Mouse (Mus musculus): Measurements from ENCODE around the gene Tmem63b.

Gene Tmem63b

DNA sequence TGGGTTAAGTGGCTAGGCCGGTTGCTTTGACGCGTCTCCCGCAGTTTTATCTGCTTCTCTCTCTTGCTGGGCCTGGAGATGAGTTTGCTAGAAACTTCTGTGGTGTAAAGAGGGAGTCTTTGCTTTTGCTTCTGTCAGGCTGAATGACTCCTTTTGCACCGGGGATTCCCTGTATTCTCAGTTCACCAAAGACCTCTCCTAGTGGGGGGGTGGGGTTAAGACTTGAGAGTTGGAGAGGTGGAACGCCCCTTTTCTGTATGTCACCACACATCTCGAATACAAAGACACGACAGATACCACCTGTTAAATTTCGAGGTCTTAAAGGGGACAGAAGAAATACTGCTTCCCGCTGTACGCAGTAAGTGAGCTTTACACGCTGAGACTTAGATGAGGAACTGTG lies at the start of gene Tmem63b:
Gene Tmem63b (minus strand): TSS at position 190 of the 400 bp plus-strand sequence.
- DNase-seq (ENCODE audit: low spot score): no peak

DNA sequence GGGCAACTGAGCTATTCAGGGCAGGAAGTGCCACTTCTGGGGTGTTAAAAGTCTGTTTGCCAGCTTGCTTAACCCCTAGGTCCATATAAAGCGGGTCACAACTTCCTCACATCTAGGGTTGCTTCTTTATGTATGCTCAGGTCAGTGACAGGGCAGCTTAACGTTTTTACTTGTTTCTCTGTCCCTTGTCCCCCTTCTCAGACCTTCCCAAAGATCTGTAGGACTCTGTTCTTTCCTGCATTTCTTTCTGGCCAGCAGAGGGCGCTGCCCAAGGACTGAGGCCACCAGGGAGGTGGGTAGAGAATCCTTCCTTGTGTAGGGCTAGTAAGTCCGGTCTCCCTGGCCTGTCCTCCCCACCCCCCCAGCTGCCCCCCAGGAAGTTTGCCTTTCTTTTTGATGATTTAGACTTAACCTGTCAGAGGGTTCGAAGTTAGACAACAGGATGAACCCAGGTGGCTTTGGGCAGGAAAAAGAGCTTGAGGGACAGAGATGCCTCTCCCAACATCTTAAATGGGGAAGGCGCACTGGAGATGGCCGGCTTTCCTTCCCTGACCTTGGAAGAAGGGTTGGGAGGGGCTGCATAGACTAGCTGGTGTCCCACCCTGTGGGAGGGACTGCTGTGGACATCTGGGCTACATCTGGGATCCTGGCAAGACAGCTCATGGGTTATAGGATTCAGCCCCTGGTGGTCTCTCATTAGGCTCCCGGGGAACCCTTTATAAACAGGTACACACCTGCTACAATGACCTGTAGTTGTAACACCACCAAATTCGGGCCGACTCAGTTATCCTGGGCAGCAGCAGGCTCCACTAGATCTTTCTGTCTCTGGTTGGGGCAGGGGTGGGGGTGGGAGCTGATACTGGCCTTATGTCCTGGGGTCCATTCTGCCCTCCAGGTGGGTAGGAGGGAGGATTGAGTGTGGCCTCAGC lies 48.9 kb upstream of the Tmem63b start:
- peak; percentile 76 for DNase-seq (ENCODE audit: low spot score)

DNA sequence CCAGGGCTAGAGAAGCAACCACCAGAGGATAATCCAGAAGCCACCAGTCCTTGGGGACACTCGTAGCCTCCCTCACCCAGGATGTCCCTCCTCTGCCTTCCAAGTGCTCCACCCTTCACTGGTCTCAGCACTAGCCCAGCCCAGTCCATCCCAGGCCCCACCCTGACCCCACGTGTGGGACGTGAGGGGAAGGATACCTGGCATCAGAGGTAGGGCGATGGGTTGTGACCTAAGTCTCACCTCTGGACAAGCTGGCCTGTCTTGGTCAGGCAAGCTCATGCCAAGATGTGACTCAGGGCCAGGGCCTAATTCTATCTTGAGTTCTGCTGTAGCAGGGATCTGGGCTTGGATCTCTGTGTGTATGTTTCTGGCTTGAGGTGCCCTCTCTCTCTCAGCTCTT lies 48.2 kb upstream of the Tmem63b start:
- DNase-seq (ENCODE audit: low spot score): no peak

DNA sequence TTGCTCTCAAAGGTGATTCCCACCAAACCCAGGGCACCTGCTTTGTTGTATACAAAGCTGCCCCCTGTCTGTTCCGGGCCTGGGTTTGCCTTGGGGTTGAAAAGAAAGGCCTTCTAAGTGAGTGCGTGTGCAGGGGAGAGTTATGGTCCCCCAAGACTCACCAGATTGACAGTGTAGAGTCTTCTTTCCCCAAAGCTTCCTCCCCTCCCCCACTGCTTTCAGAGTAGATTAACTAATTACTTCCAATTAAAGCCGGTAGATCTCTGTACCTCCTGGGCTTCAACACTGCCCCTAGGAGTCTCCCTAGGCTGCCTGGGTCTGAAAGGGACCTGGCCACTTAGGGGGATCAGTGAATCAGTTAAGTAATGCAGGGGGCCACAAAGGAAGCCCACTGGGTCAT lies 47.6 kb upstream of the Tmem63b start:
- DNase-seq (ENCODE audit: low spot score): no peak

DNA sequence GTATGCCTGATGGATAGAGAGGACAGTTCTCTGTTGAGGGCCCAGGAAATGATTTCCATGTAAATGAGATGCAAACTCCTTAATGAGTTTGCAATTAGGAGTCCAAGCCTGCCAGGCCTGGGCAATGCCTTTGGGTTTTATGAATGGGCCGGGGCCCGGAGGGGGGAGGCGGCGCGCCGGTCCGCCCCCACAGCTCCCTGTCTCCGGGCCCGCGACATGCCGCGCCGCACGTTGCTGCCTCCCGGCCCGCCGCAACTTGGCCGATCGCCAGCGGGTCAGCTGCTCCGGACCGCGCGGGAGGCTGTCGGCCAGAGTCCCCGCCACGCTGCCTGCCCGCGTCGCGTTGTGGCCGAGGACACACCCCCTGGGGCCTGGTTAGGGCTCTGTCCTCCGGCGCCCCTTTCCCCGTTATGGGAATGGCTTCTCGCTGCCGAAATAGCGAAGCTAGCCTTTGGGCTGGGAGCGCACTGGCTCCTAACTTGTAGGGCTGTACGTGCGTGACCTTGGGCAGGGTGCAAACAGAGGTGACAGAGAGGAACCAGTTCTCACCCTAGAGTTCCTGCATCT lies 47.1 kb upstream of the Tmem63b start, which contains the start of gene 1600014C23Rik:
Gene 1600014C23Rik (minus strand): TSS at position 110 of the 567 bp plus-strand sequence.
- no peak for DNase-seq (ENCODE audit: low spot score)

DNA sequence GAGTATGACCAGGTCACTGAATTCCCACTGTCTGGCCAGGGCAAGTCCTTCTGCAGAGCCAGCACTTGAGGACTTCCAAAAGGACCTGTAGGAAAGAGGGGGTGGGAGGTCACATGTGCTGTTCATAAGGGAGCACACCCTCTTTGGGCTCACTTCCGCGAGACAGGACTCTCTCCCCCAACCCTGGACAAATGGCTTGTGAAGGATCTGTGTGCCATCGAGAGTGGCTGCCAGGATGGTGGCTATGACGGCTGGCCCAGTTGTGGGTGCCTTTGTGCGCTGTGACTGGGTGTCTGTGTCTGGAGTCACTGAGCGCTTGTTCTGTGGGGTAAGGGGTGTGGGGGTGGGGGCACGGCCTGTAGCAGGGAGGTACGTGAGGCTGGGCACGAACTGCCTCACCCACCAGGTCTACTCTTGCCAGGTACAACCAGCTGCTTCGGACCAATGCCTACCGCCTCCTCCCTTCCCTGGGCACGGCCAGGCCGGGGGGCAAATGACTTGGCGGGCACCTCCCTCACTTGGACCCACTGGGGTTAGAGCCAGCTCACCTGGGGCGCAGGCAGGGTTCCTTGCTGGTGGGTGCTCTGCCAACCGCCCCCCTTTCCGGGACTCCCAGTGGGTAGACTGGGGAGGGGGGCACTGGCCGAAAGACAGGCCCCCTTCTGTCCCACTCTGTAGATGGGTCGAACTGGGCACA lies 46.5 kb upstream of the Tmem63b start:
- no peak for DNase-seq (ENCODE audit: low spot score)

DNA sequence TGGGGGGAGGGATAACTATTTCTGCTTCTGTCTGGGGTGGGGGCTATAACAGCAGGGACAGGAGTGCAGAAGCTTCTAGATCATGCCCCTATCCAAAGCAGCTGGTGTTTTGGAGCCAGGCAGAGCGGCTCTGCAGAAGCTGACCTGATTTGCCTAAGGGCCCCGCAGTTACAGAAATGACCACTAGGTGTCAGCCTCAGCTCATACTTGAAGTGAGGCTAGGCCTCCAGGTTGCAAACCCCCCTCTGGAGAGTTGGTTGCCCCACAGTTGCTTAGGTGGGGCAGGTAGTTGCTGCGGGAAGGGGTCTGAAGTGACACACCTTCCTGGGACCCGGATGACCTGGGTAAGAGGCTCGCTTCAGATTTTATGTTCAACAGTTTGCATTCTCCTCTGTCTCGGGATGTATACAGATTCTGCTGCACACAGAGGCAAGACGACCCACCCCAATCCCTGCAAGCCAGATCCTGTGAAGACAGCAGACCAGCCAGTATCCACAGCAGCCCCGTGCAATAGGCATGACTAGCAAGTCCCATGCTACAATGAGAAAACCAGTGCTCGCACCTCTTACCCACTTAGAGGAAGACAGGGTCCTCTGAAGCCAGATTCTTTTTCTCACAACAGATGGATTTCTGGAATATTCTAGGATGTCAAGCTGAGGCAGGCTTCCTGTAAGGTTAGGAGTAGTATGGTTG lies 44.6 kb upstream of the Tmem63b start:
- DNase-seq (ENCODE audit: low spot score): peak; percentile 73

DNA sequence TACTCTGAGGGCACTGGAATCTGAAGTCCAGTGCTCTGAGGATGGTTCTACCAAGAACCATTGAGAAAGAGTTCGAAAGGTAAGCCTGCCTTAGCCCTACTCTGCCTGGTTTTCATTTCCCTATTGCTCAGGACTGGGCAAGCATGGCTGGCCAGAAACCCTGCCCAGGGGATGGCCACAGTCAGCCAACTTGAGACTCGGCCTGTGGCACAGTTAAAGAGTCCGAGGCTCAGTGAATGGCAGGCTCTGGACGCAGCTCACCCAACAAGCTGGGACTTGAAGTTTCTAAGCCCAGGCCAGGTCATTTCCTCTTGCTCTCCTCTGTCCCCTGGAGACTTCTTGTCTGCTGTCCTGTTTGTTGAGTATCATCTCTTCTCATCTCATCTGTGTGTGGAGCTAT lies 44.0 kb upstream of the Tmem63b start:
- DNase-seq (ENCODE audit: low spot score): no peak

DNA sequence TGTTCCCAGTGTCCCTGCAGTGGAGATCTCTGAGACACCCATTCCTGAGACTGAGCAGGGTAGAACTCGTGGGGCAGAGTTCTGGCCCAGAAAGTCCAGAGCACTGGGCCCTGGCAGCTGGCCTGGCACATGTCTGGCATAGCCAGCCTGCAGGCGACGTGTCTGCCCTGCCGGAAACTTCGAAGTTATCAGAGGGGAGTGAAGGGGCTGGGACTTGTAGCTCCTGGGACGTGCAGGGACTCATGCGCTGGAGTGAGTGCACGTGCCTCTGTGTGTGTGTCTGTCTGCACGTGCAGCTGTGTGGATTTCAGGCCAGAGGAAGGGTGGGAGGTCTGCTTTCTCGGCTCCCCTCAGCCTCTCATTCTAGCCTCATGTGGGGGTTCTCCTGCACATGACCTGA lies 42.7 kb upstream of the Tmem63b start:
- no peak for DNase-seq (ENCODE audit: low spot score)

DNA sequence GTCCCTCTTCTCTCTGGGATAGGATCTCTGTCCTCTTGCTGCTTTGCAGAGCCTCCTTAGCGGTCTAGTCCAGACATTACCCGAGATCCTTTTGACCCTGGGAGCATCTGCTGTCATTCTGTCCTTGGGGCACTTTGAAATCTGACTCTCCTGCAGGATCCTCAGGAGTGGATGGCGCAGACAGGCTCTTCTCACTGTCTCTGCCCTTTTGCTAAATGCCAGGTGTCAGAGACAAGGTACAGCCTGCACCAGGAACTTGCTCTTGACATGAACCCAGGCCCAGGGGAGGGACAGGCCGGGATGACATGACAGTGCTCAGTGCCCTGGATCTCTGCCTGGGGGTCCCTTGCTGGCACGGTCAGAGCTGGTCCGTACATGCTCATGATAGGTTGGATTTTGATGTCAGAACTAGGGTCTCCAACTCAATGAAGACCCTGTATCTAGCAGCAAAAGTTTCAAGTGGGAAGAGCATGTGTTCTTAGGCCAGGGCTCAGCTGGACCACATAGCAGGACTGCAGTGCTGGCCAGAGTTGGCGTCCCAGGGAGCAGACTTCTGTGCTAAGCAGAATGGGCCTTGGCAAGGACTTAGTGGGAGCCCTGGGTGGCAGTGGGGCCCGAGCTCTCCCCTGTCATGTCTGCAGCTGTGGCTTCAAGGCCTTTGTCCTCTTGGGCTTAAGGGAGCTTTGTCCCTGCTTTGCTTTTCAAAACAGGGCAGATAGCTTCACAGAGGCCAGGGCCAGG lies 41.4 kb upstream of the Tmem63b start:
- no peak for DNase-seq (ENCODE audit: low spot score)

DNA sequence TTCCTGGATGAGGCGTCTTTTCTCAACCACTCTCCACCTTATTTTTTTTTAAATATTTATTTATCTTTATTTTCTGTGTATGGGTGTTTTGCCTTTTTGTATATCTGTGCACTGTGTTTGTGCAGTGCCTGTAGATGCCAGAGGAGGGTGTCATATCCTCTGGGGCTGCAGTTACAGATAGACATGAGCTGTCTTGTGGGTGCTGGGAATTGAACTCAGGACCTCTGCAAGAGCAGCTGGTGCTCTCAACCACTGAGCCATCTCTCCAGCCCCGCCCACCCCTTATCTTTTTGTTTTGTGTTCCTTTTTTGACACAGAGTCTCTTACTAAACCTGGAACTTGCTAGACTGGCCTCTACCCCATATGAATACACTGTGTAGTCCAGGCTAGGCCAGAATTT lies 40.8 kb upstream of the Tmem63b start:
- DNase-seq (ENCODE audit: low spot score): no peak

DNA sequence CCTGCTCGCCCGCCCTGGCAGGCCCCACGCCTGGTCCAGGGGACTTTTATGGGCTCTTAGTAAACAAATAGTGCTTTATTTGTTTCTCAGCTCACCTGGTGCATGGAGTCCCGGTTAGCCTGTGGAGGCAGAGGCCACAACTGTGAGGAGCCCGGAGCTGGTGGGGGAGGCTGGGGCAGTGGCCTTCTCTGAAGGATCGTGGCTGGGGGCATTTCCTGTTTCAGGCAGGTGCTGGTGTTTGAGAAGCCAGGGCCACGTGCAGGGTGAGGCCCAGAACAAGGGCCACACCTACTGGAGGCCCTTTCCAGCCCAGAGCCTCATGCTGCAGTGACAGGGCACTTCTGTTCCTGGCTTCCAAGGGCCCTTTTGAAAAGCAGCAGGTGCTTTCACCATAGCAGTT lies 39.5 kb upstream of the Tmem63b start:
- no peak for DNase-seq (ENCODE audit: low spot score)

DNA sequence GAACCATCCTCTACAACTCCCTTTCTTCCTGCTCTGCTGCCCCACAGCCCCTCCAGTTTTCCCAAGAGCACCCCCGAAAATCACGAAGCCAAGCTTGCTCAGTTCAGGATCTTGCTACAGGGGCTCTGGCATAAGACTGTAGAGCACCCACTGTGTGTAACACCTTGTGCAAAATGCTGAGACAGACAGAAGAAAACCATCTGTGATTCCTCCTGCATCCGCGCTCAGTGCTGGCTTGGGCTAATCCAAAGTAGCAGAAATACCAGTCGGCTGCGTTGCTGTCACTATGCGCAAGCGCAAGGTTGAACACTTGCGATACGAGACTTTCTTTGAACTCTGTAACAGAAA lies 37.8 kb upstream of the Tmem63b start:
- no peak for DNase-seq (ENCODE audit: low spot score)

DNA sequence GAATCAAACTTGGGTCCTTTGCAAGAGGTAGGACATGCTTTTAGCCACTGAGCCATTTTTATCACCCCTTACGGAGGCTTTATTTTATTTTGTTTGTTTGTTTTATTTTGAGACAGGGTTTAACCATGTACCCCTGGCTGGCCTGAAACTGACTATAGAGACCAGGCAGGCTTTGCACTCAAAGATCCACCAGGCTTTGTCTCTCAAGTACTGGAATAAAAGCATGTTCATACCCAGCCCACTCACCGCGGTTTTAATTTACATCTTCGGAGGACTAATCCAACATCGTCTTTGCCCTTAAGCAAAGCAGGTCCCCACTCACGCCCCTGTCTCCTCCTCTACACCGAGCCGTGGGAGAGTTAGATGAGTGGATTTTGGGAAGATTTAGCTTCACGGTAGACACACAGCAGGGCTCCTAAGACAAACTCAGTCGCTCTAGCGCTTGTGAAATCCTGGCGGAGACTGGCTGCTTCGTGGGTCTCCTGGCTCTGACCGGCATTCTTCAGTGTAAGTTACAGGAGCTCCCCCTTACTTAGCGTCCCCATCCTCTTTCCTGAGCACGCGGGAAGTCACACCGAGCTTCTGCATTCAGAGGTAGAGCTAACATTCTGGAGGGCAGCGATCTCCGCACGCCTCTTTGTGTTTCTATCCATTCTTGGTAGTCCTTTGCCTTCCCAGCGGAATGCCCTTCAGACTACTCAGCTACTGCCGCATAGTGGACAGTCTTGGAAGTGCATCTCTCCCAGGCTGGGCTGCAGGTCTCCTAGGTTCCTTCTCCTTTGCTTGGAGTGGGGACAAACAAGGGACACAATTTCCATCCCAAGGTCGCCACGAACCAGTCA lies 37.2 kb upstream of the Tmem63b start:
- DNase-seq (ENCODE audit: low spot score): peak; percentile 77

DNA sequence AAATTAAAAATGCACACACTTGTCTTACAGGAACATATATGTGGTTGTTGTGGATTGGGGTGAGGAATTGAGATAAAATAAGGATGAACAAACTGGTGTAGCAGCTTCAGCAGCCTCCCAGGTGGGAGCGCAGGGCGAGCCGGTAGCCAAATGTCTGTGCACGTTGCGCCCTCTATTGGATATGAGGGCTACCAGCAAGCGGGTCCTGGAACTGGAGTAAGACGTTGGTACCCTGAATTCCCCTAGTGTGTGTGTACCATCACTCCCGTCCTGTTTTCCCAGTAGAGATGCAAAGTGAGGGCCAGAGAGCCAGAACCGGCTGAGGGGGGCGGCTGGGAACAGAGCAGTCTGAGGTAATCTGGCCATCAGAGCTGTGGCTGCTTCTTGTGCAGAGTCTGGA lies 31.6 kb upstream of the Tmem63b start:
- DNase-seq (ENCODE audit: low spot score): no peak

DNA sequence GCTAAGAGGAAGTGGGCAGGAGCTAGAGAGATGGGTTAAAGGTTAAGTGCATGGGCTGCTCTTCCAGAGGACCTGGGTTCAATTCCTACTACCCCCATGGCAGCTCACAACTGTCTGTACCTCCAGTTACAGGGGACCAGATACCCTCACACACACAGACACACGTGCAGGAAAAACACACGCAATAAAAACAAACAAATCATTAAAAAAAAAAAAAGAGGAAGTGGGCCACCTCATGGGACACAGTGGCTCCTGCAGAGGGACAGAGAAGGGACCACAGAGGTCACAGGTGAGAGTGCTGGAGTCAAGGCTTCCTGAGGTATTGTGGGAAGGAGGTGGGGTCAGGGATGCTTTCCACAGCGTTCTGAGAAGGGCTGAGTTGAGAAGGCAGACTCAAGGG lies 24.8 kb upstream of the Tmem63b start:
- DNase-seq (ENCODE audit: low spot score): no peak

DNA sequence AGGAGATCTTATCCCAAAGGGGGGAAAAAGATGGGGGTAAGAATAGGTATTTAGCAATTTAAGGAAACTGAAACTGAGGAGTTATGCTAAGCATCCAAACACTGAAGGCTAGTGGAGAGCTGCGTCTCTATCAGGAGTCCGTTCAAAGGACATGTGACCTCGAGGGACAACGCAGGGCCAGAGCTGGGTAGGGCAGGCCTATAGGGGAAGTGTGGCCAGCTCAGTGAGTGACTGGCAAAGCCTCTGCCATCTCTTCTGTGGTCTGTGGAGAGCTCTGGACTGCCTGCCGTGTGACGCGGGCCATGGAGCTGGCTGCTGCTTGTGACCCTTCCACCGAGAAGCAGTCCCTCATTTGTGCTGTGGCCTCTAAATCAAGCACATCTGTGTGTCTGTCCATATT lies 23.7 kb upstream of the Tmem63b start:
- no peak for DNase-seq (ENCODE audit: low spot score)

DNA sequence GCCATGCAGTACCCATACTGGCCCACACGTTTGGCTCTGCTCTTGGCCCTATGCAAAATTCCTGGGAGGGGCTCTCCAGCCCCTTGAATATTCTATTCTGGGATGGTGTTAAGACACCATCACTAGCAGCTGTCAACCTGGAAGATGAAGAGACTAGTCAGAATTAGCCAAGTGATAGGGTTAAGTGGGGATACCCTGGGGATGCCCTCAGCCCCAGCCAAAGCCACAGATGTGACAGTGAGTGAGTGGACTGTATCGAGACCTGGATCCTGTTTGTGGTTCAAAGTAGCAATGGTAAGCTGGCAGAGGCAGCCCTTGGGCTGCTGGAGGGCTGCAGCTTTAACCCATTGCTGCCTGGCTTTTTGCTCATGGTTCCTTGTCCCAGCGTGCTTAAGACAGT lies 23.1 kb upstream of the Tmem63b start:
- DNase-seq (ENCODE audit: low spot score): no peak

DNA sequence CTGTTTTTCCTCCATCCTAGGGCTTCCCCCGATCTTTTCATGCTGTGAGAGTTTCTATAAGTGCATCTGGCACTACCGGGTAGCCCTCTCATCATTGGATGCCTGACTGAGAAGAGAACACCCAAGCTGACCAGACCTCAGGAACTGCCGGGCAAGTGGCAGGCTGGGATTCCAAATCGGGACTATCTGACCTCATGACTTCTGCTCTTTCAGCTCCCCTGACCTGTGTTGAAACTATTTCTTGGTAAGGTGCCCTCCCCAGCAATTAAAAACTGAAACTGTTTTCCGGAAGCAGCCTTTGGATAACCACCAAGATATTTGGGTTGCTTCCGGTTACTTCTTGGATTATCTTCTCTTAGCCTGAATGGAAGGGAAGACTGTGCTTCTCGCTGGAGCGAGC lies 21.5 kb upstream of the Tmem63b start:
- DNase-seq (ENCODE audit: low spot score): no peak

DNA sequence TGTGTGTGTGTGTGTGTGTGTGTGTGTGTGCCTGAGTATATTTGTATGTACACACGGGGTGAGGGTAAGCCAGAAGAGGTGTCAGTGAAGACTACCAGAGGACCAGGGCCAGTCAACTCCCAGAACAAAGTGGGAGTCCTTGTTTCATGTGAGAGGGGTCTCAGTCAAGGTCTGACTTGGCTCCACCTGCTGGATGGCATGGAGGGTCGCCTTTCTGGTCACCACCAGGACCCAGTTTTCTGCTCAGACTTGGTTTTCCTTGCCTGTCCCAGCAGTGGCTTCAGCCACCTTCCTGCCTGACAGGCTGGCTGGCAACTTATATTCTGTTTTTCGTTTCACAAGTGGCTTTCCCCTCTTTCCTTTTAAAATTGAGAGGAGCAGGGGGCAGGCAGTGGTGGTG lies 20.7 kb upstream of the Tmem63b start:
- no peak for DNase-seq (ENCODE audit: low spot score)

DNA sequence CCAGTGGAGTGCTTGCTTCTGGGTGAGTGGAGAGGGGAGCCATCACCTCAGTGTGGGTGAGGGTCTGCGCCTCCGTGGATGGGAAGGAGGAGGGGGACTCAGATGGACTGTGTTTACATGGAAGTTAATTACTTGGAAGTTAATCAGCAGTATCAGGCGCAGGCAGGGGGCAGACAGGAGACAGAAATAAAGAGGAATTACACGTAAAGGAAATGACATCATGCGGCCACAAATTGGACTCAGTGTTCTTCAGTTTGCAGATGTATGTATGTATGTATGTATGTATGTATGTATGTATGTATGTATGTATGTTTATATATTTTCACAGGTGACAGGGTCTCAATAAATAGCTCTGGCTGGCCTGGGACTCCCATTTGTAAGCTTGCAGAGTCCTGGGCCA lies 20.1 kb upstream of the Tmem63b start:
- DNase-seq (ENCODE audit: low spot score): no peak

Measured in testis, postnatal 14 days (tissue).